Mouse (Mus musculus): ENCODE measurements at regions not wholly inside any gene's neighbourhood (a gene's known extent, or its start where the extent isn't known, plus 50 kb on each side); places are given as distances from the start of the nearest gene placed in this dataset.

- H3K9ac ChIP-seq (ENCODE audit: low read length) = no peak overlapping the region
- no peak for ATAC-seq (ENCODE audit: insufficient read depth, low FRiP score, low TSS enrichment)
- 10% methylated on average over 18 of the region's 18 CpGs for WGBS
- no peaks in the 10 kb centered on the region for H3K4me1 ChIP-seq (ENCODE audit: control insufficient read depth, insufficient read depth, low read length)
- H3K36me3 ChIP-seq (ENCODE audit: control insufficient read depth, insufficient read depth, low read length) = no peaks in the 10 kb centered on the region
- no peak for DNase-seq (ENCODE audit: low spot score)
- H3K27me3 ChIP-seq (ENCODE audit: control insufficient read depth, insufficient read depth, low read length) = peaks cover 28% of the 10 kb centered on the region
- peak overlapping the region; percentile 22 for H3K4me3 ChIP-seq (ENCODE audit: low read depth, low read length)
- peak overlapping the region; percentile 43 for H3K4me2 ChIP-seq (ENCODE audit: low read depth)
- no peak overlapping the region for H3K27ac ChIP-seq (ENCODE audit: low read depth, low read length)
- H3K9me3 ChIP-seq (ENCODE audit: control insufficient read depth, low read length) = no peaks in the 10 kb centered on the region
Observed at GRCm38 (mm10) chr5:118876586-118877312, 316.3 kb downstream of the Med13l start.

- Histone ChIP-seq H3K36me3 (ENCODE audit: control insufficient read depth, insufficient read depth, low read length) (no peaks in the 10 kb centered on the region), H3K27ac (ENCODE audit: low read depth, low read length) (no peak overlapping the region), H3K4me3 (ENCODE audit: low read depth, low read length) (peak overlapping the region; percentile 22), H3K4me1 (ENCODE audit: control insufficient read depth, insufficient read depth, low read length) (no peaks in the 10 kb centered on the region), H3K27me3 (ENCODE audit: control insufficient read depth, insufficient read depth, low read length) (peaks cover 28% of the 10 kb centered on the region), H3K4me2 (ENCODE audit: low read depth) (peak overlapping the region; percentile 43), H3K9ac (ENCODE audit: low read length) (no peak overlapping the region), H3K9me3 (ENCODE audit: control insufficient read depth, low read length) (no peaks in the 10 kb centered on the region)
- DNase-seq (ENCODE audit: low spot score) (peak; percentile 70), ATAC-seq (ENCODE audit: insufficient read depth, low FRiP score, low TSS enrichment) (no peak)
- WGBS = 0% methylated on average over 12 of the region's 12 CpGs
Observed at GRCm38 (mm10) chr5:118877313-118877669, 316.8 kb downstream of the Med13l start.

GRCm38 (mm10) chr5:118877831-118878230 is 317.4 kb downstream of the Med13l start:
- ATAC-seq (ENCODE audit: insufficient read depth, low FRiP score, low TSS enrichment) (no peak), DNase-seq (ENCODE audit: low spot score) (no peak)
- Histone ChIP-seq H3K4me2 (ENCODE audit: low read depth) (no peak overlapping the region), H3K36me3 (ENCODE audit: control insufficient read depth, insufficient read depth, low read length) (no peaks in the 10 kb centered on the region), H3K4me1 (ENCODE audit: control insufficient read depth, insufficient read depth, low read length) (no peaks in the 10 kb centered on the region), H3K27ac (ENCODE audit: low read depth, low read length) (no peak overlapping the region), H3K9ac (ENCODE audit: low read length) (no peak overlapping the region), H3K4me3 (ENCODE audit: low read depth, low read length) (no peak overlapping the region), H3K27me3 (ENCODE audit: control insufficient read depth, insufficient read depth, low read length) (peaks cover 28% of the 10 kb centered on the region), H3K9me3 (ENCODE audit: control insufficient read depth, low read length) (no peaks in the 10 kb centered on the region)
- WGBS = 26% methylated on average over 9 of the region's 10 CpGs

DNA sequence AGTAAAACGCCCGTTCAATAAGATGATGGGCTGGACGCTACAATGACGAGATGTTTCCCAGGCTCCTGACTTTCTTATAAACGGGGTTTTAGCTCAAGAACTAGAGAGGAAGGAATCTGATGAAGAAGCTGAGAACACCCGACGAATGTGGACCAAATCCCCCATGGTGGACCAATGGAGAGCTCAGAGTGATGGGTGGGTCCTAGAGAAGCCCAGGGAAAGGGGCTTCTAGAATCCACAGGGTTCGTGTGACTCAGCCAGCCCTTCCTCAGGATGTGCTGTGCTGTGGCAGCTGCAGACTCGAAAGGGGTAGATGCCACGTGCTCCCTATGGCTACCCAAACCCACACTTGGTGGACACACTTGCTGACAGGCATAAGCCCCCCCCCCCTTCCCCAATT is 318.2 kb downstream of the Med13l start:
- Histone ChIP-seq H3K4me3 (ENCODE audit: low read depth, low read length) (no peak overlapping the region), H3K9ac (ENCODE audit: low read length) (no peak overlapping the region), H3K27ac (ENCODE audit: low read depth, low read length) (no peak overlapping the region), H3K27me3 (ENCODE audit: control insufficient read depth, insufficient read depth, low read length) (peaks cover 28% of the 10 kb centered on the region), H3K4me1 (ENCODE audit: control insufficient read depth, insufficient read depth, low read length) (no peaks in the 10 kb centered on the region), H3K4me2 (ENCODE audit: low read depth) (no peak overlapping the region), H3K9me3 (ENCODE audit: control insufficient read depth, low read length) (no peaks in the 10 kb centered on the region), H3K36me3 (ENCODE audit: control insufficient read depth, insufficient read depth, low read length) (no peaks in the 10 kb centered on the region)
- ATAC-seq (ENCODE audit: insufficient read depth, low FRiP score, low TSS enrichment) = no peak
- WGBS = 41% methylated on average over 10 of the region's 10 CpGs
- no peak for DNase-seq (ENCODE audit: low spot score)

DNA sequence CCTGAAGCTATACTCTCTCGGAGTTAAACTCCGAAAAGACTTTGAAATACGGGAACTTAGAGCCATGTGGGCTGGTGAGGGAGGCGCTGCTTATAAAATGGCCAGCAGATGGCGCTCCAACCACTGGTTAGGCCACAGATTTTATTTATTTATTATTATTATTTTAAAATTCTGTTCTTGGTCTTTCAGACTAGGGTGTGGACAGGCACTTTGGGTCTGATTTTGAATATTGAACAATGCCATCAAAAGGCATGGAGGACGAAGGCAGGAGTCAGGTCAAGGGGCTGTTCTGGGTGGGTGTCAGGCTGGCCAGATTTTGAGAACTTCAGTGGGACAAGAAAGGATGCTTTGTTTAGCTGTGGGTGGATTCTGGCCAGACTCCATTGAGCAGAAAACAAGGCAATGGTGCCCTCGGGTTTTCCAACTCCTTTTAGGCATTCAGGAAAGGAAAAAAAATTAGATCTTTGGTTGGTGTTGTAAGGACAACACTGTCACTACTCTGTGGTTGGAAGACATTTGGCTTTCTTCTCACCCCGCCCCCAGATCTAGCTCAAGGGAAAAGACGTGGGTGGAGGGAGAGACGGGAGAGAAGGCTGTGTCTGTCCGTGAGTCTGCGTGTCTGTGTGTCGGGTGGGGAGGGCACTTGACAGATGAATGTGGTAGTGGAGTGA is 319.5 kb downstream of the Med13l start:
- no peak overlapping the region for H3K4me3 ChIP-seq (ENCODE audit: low read depth, low read length)
- H3K9me3 ChIP-seq (ENCODE audit: control insufficient read depth, low read length) = no peaks in the 10 kb centered on the region
- ATAC-seq (ENCODE audit: insufficient read depth, low FRiP score, low TSS enrichment) = no peak
- no peaks in the 10 kb centered on the region for H3K4me1 ChIP-seq (ENCODE audit: control insufficient read depth, insufficient read depth, low read length)
- no peaks in the 10 kb centered on the region for H3K36me3 ChIP-seq (ENCODE audit: control insufficient read depth, insufficient read depth, low read length)
- 0 out of 2 replicates have a peak overlapping the region, but pooled peaks have one; percentile 35 for H3K27ac ChIP-seq (ENCODE audit: low read depth, low read length)
- DNase-seq (ENCODE audit: low spot score) = peak; percentile 72
- H3K4me2 ChIP-seq (ENCODE audit: low read depth) = 0 out of 2 replicates have a peak overlapping the region, but pooled peaks have one; percentile 5
- peaks cover 28% of the 10 kb centered on the region for H3K27me3 ChIP-seq (ENCODE audit: control insufficient read depth, insufficient read depth, low read length)
- H3K9ac ChIP-seq (ENCODE audit: low read length) = no peak overlapping the region
- 22% methylated on average over 13 of the region's 13 CpGs for WGBS

DNA sequence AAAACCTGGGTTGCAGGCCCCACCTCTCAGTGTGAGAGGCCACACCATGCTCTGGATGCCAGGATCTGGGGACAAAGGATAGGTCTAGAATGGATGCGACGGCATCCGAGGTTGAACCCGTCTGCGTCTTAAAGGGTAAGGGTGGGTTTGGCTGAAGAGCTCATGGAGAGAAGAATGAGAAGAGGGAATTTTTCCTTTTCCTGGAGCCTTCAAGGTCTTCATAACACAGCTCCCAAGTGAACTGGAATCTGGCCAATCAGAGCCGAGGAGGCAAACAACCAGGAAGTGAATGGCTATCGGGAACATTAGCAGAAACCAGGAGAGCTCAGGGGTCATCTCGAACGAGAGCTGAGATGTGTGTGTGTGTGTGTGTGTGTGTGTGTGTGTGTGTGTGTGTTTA is 320.1 kb downstream of the Med13l start:
- ATAC-seq (ENCODE audit: insufficient read depth, low FRiP score, low TSS enrichment) = no peak
- Histone ChIP-seq H3K4me3 (ENCODE audit: low read depth, low read length) (no peak overlapping the region), H3K9me3 (ENCODE audit: control insufficient read depth, low read length) (no peaks in the 10 kb centered on the region), H3K9ac (ENCODE audit: low read length) (no peak overlapping the region), H3K27me3 (ENCODE audit: control insufficient read depth, insufficient read depth, low read length) (peaks cover 25% of the 10 kb centered on the region), H3K36me3 (ENCODE audit: control insufficient read depth, insufficient read depth, low read length) (no peaks in the 10 kb centered on the region), H3K4me1 (ENCODE audit: control insufficient read depth, insufficient read depth, low read length) (no peaks in the 10 kb centered on the region), H3K4me2 (ENCODE audit: low read depth) (0 out of 2 replicates have a peak overlapping the region, but pooled peaks have one; percentile 5), H3K27ac (ENCODE audit: low read depth, low read length) (no peak overlapping the region)
- WGBS = 77% methylated on average over 9 of the region's 9 CpGs
- no peak for DNase-seq (ENCODE audit: low spot score)

DNA sequence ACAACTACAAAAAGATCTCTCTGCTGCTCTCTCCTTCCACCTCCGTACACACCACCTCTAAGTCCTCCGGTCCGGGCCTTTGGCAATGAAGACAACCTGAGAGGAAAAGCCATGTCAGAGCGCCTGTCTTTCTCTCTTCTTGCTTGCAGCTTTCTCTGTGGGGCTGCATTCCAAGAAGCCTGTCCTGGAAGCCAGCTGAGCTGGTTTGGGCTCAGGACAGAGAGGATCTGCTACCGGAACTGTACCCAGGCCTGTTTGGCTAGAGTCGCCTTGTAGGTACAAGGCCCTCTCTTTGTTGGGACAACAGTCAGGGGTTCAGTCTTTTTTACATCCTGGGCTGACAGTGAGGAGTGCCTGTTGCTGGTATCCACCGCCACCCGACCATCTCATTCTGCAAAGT is 321.4 kb downstream of the Med13l start:
- H3K4me3 ChIP-seq (ENCODE audit: low read depth, low read length) = no peak overlapping the region
- ATAC-seq (ENCODE audit: insufficient read depth, low FRiP score, low TSS enrichment) = no peak
- WGBS = 92% methylated on average over 8 of the region's 8 CpGs

DNA sequence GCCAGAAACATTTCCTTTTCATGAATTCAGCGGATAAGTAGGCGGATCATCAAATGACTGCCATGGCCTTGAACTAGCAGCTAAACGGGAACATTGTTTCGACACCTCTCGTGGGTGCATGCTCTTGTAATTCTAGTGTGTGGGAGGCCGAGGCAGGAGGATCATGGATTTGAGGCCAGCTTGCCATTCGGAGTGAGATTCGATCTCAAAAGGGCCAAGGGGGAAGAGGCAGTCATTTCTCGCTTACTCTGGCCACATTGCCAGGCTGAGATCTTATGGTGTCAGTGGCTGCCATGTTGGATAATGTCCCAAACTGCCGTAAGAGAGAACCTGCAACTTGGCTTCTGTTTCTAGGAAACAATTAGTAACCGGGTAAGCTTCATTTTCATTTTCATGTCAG is 327.7 kb downstream of the Med13l start:
- Histone ChIP-seq H3K4me3 (ENCODE audit: low read depth, low read length) (no peak overlapping the region), H3K4me2 (ENCODE audit: low read depth) (no peak overlapping the region), H3K9ac (ENCODE audit: low read length) (no peak overlapping the region), H3K27me3 (ENCODE audit: control insufficient read depth, insufficient read depth, low read length) (no peaks in the 10 kb centered on the region), H3K27ac (ENCODE audit: low read depth, low read length) (no peak overlapping the region), H3K9me3 (ENCODE audit: control insufficient read depth, low read length) (no peaks in the 10 kb centered on the region), H3K4me1 (ENCODE audit: control insufficient read depth, insufficient read depth, low read length) (no peaks in the 10 kb centered on the region), H3K36me3 (ENCODE audit: control insufficient read depth, insufficient read depth, low read length) (no peaks in the 10 kb centered on the region)
- WGBS = 93% methylated on average over 11 of the region's 11 CpGs
- ATAC-seq (ENCODE audit: insufficient read depth, low FRiP score, low TSS enrichment) = no peak
- no peak for DNase-seq (ENCODE audit: low spot score)

More for the DNA sequence above, 321.4 kb downstream of the Med13l start:
- Histone ChIP-seq H3K27ac (ENCODE audit: low read depth, low read length) (no peak overlapping the region), H3K4me2 (ENCODE audit: low read depth) (no peak overlapping the region), H3K9me3 (ENCODE audit: control insufficient read depth, low read length) (no peaks in the 10 kb centered on the region), H3K4me1 (ENCODE audit: control insufficient read depth, insufficient read depth, low read length) (no peaks in the 10 kb centered on the region), H3K36me3 (ENCODE audit: control insufficient read depth, insufficient read depth, low read length) (no peaks in the 10 kb centered on the region), H3K27me3 (ENCODE audit: control insufficient read depth, insufficient read depth, low read length) (peaks cover 21% of the 10 kb centered on the region), H3K9ac (ENCODE audit: low read length) (no peak overlapping the region)
- DNase-seq (ENCODE audit: low spot score) = no peak

GRCm38 (mm10) chr5:118891131-118891530 is 330.7 kb downstream of the Med13l start:
- DNase-seq (ENCODE audit: low spot score) = no peak
- no peaks in the 10 kb centered on the region for H3K9me3 ChIP-seq (ENCODE audit: control insufficient read depth, low read length)
- no peaks in the 10 kb centered on the region for H3K36me3 ChIP-seq (ENCODE audit: control insufficient read depth, insufficient read depth, low read length)
- H3K4me3 ChIP-seq (ENCODE audit: low read depth, low read length) = no peak overlapping the region
- H3K27ac ChIP-seq (ENCODE audit: low read depth, low read length) = no peak overlapping the region
- H3K27me3 ChIP-seq (ENCODE audit: control insufficient read depth, insufficient read depth, low read length) = no peaks in the 10 kb centered on the region
- H3K4me2 ChIP-seq (ENCODE audit: low read depth) = no peak overlapping the region
- no peak overlapping the region for H3K9ac ChIP-seq (ENCODE audit: low read length)
- no peak for ATAC-seq (ENCODE audit: insufficient read depth, low FRiP score, low TSS enrichment)
- 75% methylated on average over 6 of the region's 6 CpGs for WGBS
- no peaks in the 10 kb centered on the region for H3K4me1 ChIP-seq (ENCODE audit: control insufficient read depth, insufficient read depth, low read length)

Data from neural tube, embryonic 11.5 days (tissue).